8 mouse cellular contexts compared by ENCODE assay signal in genomic region chr6:148135769-148136382, GRCm38 (mm10).
DNase-seq lines count a peak whose midpoint lies in the region; ATAC-seq and TF ChIP-seq lines count a peak whose summit lies in the region.

No protein-coding gene starts in this region.

- H3K27ac ChIP-seq in forebrain, postnatal 0 days (ENCODE audit: low read depth, low read length): no peak overlapping the region
- no peak overlapping the region for H3K27ac ChIP-seq in hindbrain, embryonic 12.5 days

- peaks cover 5% of the 10 kb centered on the region; the same call in 1 of the 2 replicates for H3K4me1 ChIP-seq in G1E (ENCODE audit: insufficient read depth, low read depth, low read length)
- H3K4me1 ChIP-seq in forebrain, postnatal 0 days (ENCODE audit: insufficient read depth): no peaks in the 10 kb centered on the region
- no peaks in the 10 kb centered on the region; the same call in 1 of the 2 replicates for H3K4me1 ChIP-seq in hindbrain, embryonic 12.5 days

- H3K4me2 ChIP-seq in forebrain, postnatal 0 days (ENCODE audit: low read depth): no peak overlapping the region
- H3K4me2 ChIP-seq in hindbrain, embryonic 12.5 days (replicated peaks): no peak overlapping the region

- H3K9ac ChIP-seq in forebrain, postnatal 0 days: no peak overlapping the region
- H3K9ac ChIP-seq in hindbrain, embryonic 12.5 days: no peak overlapping the region

- peak; percentile 77 for TF ChIP-seq CTCF in G1E (IDR thresholded peaks at IDR 0.05; ENCODE audit: low read depth, low read length)
- TF ChIP-seq CTCF in forebrain, postnatal 0 days (IDR thresholded peaks at IDR 0.05; ENCODE audit: low read depth): peak; percentile 96

- H3K9me3 ChIP-seq in G1E (replicated peaks): no peaks in the 10 kb centered on the region
- H3K9me3 ChIP-seq in forebrain, postnatal 0 days (ENCODE audit: low read length): no peaks in the 10 kb centered on the region
- H3K9me3 ChIP-seq in hindbrain, embryonic 12.5 days (replicated peaks): no peaks in the 10 kb centered on the region

- peaks cover 13% of the 10 kb centered on the region for H3K27me3 ChIP-seq in G1E (ENCODE audit: insufficient read depth, low read length)
- H3K27me3 ChIP-seq in forebrain, postnatal 0 days (ENCODE audit: insufficient read depth, low read length): no peaks in the 10 kb centered on the region
- no peaks in the 10 kb centered on the region for H3K27me3 ChIP-seq in hindbrain, embryonic 12.5 days

- H3K4me3 ChIP-seq in G1E (ENCODE audit: low read depth, low read length): no peak overlapping the region
- no peak overlapping the region for H3K4me3 ChIP-seq in forebrain, postnatal 0 days (ENCODE audit: low read depth, low read length)
- H3K4me3 ChIP-seq in hindbrain, embryonic 12.5 days: no peak overlapping the region

- peak; percentile 40 for DNase-seq in G1E (ENCODE audit: low spot score)
- DNase-seq in forebrain, postnatal 0 days: peak; percentile 86
- peak; percentile 82 to 88 for DNase-seq in layer of hippocampus, postnatal 10 days (ENCODE audit: low spot score in 2 of 2)
- peak; percentile 77 for DNase-seq in lung, postnatal 14 days
- DNase-seq in retina, adult 2 months (ENCODE audit: low read depth, low spot score): peak; percentile 26
- peak; percentile 69 for DNase-seq in thymus, postnatal 4 days

- 26% methylated on average over 9 of the region's 9 CpGs for WGBS in forebrain, postnatal 0 days
- 30% methylated on average over 9 of the region's 9 CpGs for whole genome bisulfite sequencing in hindbrain, embryonic 12.5 days

- peak; percentile 83 for ATAC-seq in G1E (ENCODE audit: extremely low read depth, insufficient number of reproducible peaks, low FRiP score, poor library complexity, severe bottlenecking)
- peak; percentile 54; the same call in 1 of the 2 replicates for ATAC-seq in cerebellum, adult (ENCODE audit: insufficient number of reproducible peaks, low FRiP score, low TSS enrichment)
- peak; percentile 83 for ATAC-seq in forebrain, postnatal 0 days
- ATAC-seq in hindbrain, embryonic 12.5 days (ENCODE audit: low FRiP score): peak; percentile 84

- no peaks in the 10 kb centered on the region for H3K36me3 ChIP-seq in G1E (replicated peaks)
- H3K36me3 ChIP-seq in forebrain, postnatal 0 days (ENCODE audit: insufficient read depth): 0 out of 2 replicates have a peak, but pooled peaks cover 3% of the 10 kb centered on the region
- H3K36me3 ChIP-seq in hindbrain, embryonic 12.5 days: no peaks in the 10 kb centered on the region

Comparison
In these comparisons a context has a peak if more than half of its experiments do, and no peak if none do; other contexts are left out.
1. DNase-seq: peak in every context shown above with its lines; median percentile 86 in forebrain, postnatal 0 days; 85 in layer of hippocampus, postnatal 10 days; 77 in lung, postnatal 14 days; 69 in thymus, postnatal 4 days; 40 in G1E; 26 in retina, adult 2 months.